Mouse (Mus musculus) testis, postnatal 10 days (tissue): ENCODE results near the gene Kcnn1.

ENCODE experiments used
- DNase-seq: peaks from one replicate; pipeline ENCODE4 v3.0.0; 2021; ENCODE audit warnings: low spot score

The Kcnn1 gene

GRCm38 (mm10) chr8:70812055-70812454, 51.0 kb downstream of the Kcnn1 start:
- DNase-seq = no peak

GRCm38 (mm10) chr8:70810962-70811680, 51.9 kb downstream of the Kcnn1 start:
- no peak for DNase-seq

GRCm38 (mm10) chr8:70808955-70809701, 53.9 kb downstream of the Kcnn1 start:
- no peak for DNase-seq

GRCm38 (mm10) chr8:70808239-70808638, 54.8 kb downstream of the Kcnn1 start, which contains the start of gene Il12rb1:
Gene Il12rb1, plus strand, starts transcription at chr8:70808449.
- DNase-seq = no peak

- no peak for DNase-seq
These were observed 55.8 kb downstream of the Kcnn1 start for GRCm38 (mm10) chr8:70807304-70807703.

- no peak for DNase-seq
These were observed 56.5 kb downstream of the Kcnn1 start for GRCm38 (mm10) chr8:70806541-70806940.

GRCm38 (mm10) chr8:70804481-70805206, 58.4 kb downstream of the Kcnn1 start, which contains the start of gene Mast3:
Gene Mast3, minus strand, starts transcription at chr8:70805054.
- peak; percentile 93 for DNase-seq

GRCm38 (mm10) chr8:70803761-70804480, 59.1 kb downstream of the Kcnn1 start:
- peak; percentile 72 for DNase-seq

- no peak for DNase-seq
These were observed 60.1 kb downstream of the Kcnn1 start for GRCm38 (mm10) chr8:70802786-70803510.

GRCm38 (mm10) chr8:70801830-70802229, 61.2 kb downstream of the Kcnn1 start:
- no peak for DNase-seq

- no peak for DNase-seq
These were observed 61.9 kb downstream of the Kcnn1 start for GRCm38 (mm10) chr8:70801156-70801555.

GRCm38 (mm10) chr8:70800648-70801047, 62.4 kb downstream of the Kcnn1 start:
- no peak for DNase-seq

GRCm38 (mm10) chr8:70798281-70798680, 64.8 kb downstream of the Kcnn1 start:
- no peak for DNase-seq

GRCm38 (mm10) chr8:70797081-70798070, 65.7 kb downstream of the Kcnn1 start:
- peak; percentile 94 for DNase-seq

- no peak for DNase-seq
These were observed 66.5 kb downstream of the Kcnn1 start for GRCm38 (mm10) chr8:70796403-70797080.

GRCm38 (mm10) chr8:70795370-70795769, 67.7 kb downstream of the Kcnn1 start:
- no peak for DNase-seq

- DNase-seq = no peak
These were observed 68.8 kb downstream of the Kcnn1 start for GRCm38 (mm10) chr8:70794215-70794614.

- peak; percentile 85 for DNase-seq
These were observed 70.4 kb downstream of the Kcnn1 start for GRCm38 (mm10) chr8:70792700-70793099.
